Mouse (Mus musculus): ENCODE measurements around the gene Btbd9.

Btbd9 gene

DNA sequence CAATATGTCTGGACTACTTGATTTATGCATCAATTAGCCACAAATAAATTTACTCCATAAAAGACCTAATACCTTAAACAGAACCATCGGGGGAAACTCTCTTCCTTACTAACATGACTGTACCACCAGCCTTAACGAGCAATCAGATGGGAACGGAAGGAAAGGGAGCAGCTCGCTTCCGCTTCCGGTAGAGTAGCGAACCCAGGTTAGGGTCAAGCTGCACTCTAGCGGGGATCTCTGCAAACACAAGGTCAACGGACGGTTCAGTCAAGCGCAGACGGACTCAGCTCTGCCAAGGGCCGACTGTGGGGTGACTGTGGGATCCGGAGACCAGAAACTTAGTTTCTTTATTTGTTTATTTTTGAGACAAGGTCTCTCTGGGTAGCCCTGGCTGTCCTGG, 25.9 kb upstream of the Btbd9 start:
- DNase-seq (ENCODE audit: low spot score in 2 of 2): no peak

GRCm38 (mm10) chr17:30598300-30598699, 22.0 kb upstream of the Btbd9 start:
- DNase-seq (ENCODE audit: low spot score in 2 of 2): no peak

DNA sequence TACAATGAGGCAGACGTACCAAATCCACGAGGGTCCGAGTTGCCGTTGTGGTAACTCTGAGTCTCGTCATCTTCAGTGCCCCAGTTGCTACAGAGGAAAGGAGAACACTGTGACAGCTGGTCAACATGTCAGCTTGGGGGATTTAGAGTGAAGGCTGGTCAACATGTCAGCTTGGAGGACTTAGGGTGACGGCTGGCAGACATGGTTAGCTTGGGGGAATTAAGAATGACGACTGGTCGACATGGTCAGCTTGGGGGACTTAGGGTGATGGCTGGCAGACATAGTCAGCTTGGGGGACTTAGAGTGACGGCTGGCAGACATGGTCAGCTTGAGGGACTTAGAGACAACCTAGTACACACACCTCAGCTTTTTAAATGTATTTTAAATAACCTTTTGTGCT, 21.5 kb upstream of the Btbd9 start:
- DNase-seq (ENCODE audit: low spot score in 2 of 2): no peak

DNA sequence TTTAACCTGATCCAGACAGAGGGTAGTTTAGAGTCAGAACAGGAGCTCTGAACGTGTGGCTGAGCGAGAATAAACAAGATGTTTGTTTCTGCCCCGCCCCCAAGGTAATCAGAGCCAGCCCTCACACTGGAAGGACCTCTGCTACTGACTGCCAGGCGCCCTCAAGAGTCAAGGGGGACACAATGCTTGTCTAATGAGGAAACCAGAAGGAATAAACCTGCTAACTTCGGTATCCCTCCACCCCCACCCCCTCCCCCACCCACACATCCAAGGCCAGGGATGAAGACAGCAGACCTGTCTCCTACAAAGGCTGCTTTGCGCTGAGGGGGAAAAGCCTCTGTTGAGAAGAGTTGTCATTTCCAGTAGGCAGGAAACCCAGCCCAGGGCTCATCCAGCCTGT, 18.6 kb upstream of the Btbd9 start:
- no peak for DNase-seq (ENCODE audit: low spot score in 2 of 2)

DNA sequence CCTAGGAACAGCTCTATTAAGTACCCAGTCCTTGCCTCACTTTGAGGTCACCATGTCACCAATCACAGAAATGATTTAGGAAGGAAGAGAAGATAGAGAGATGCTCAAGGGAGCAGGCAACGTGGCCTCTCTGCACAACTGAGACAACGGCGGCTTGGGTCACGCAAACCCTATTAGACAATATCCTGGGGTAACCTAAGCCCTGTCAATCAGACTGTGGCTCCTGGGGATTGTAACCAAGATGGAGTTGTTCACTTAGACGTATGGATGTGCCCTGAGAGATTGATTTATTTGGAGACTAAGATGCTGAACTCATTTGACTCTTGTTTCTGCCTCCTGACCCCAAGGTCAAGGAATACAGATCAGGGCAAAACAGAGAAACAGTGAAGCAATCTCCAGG, 18.1 kb upstream of the Btbd9 start:
- DNase-seq (ENCODE audit: low spot score in 2 of 2): no peak

DNA sequence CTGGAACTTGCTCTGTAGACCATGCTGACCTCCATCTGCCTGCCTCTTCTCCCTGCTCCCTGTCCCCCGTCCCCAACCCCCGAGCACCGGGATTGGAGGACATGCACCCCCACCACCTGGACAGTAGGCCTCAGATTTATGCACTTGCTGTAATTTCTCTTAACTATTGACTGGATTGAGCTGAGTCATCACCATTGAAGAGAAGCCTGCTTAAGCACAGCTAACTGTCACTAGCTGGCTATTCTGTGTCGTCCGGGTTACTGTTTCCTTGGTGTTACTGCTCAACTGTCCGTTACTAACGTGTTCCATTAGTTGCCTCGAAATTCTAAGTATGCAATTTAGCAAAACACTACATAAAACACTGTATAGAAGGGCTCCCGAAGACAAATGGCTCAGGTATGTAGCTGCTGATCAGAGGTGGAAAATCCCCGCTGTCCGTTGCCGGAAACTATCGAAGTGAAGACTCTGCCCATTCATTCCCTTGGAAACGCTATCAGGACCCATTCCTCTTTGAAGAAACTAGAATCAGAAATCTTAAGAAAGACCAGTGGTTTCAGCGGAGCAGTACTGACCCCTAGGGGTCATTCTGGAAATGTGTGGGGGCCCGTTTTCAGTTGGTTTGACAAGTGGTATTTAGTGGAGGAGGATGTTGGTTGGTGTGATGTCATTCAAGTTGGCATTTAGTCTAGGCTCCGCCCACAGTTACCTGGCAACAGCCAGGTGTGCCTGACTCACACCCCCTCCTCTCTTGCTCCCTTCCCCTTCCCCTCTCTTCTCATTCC, 14.3 kb upstream of the Btbd9 start:
- peak; percentile 75 to 78 for DNase-seq (ENCODE audit: low spot score in 2 of 2)

DNA sequence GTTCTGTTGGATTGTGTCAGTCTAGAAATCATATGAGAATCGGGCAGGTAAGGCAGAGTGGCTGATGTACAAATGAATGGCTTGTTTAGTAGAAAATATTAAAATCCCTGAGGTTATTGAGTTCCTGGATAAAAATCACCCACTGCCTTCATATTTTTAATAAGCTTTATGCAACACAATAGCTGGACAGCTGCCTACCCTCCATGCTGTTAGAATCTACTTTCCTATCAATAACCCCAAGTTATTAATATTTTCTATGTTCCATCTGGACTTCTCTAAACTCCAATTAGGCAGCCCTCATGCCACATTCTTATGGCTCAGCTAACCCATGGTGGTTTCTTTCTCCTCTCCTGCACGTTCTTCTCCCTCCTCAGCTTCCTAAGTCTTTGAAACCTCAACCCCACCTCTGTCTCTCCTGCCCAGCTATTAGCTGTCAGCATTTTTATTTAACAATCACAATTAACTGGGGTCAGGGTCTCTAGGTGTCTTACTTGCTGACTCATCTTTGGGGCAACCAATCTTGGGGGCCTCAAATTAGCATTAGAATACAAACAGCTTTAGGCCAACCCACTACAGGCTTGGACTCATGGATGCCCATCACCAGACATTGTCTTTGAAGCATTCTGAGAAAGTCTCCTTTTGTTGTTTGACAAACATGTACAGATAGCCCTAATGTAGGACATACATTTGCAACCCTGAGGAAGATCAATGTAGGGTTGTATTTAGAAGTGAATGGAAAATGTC, 7.1 kb upstream of the Btbd9 start:
- DNase-seq (ENCODE audit: low spot score in 2 of 2): no peak

- no peak for DNase-seq (ENCODE audit: low spot score in 2 of 2)
Measured at GRCm38 (mm10) chr17:30582313-30582712, 6.0 kb upstream of the Btbd9 start.

DNA sequence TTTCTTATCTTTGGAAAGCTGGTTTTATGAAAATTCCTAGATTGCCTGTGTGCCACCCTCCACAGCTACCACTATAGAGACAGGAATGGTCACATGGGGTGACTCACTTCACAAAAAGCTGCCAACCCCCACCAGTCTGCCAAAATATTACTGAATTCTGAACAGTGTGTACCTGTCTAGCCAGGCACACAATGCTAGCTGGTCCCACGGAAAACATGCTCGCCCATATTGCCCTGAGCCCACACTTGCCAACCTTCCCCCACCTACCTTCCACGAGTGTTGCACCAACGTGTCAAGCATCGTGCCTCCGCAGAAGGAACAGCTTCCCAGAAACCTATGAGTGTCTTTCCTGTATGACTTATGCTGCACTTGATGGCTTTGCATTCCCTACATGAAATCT, 4.9 kb upstream of the Btbd9 start:
- DNase-seq (ENCODE audit: low spot score in 2 of 2): peak; percentile 62 to 72

DNA sequence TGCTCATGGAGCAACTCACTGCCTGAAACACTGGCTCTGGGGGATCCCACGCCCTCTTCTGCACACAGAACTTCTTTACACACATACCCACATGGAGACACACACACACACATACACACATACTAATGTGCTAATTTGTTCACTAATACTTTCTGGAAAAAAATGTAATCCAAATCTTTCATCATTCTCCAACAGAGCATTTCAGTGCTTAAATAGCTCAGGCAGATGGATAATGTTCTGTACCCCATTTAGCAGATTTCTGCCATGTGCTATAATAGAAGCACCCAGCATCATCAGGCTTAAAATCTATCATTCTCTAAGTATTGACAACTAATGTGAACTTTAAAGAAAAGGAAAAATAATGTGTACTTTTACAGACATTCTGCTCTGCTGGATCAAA, 4.5 kb upstream of the Btbd9 start:
- DNase-seq (ENCODE audit: low spot score in 2 of 2): no peak

GRCm38 (mm10) chr17:30576946-30577345, 658 bp upstream of the Btbd9 start:
- peak in 1 of 2 experiments; percentile 28 for DNase-seq (ENCODE audit: low spot score in 2 of 2)

DNA sequence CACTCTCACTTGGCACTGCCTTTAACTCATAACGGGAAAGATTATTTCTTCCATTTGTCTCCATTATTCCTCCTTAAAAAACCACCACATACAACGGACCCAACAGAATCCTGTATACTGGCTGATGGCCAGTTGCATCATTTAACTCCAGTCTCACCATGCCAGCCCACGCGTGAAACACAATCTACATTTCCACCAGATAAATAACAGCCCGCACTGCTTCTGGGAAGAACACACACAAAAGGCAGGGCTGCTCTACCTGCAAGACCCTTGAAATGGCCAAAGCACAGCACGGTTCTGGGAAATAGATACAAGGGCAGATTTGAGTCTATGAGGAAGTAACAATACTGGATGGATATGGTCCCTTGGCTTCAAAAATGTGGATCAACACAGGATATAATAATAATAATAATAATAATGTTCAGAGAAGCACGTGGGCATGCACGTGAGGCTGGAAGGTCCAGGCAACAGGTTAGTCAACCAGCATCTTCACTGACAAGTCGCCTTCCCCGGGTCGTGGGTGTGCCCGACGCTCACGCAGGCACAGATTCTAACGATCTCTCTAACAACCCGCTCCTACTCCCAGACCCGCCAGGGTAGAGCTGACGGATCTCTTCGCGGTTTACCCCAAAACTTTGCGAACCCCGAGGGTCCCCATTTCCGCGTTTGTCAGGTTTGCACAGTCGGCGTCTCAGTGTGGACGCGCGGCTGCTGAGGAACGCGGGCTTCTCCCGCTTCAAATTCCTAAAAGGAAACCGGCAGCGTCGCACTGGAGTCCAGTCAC, 975 bp downstream of the Btbd9 start:
- peak; percentile 67 to 71 for DNase-seq (ENCODE audit: low spot score in 2 of 2)

GRCm38 (mm10) chr17:30574783-30575075, 1.6 kb downstream of the Btbd9 start:
- DNase-seq (ENCODE audit: low spot score in 2 of 2): no peak

DNA sequence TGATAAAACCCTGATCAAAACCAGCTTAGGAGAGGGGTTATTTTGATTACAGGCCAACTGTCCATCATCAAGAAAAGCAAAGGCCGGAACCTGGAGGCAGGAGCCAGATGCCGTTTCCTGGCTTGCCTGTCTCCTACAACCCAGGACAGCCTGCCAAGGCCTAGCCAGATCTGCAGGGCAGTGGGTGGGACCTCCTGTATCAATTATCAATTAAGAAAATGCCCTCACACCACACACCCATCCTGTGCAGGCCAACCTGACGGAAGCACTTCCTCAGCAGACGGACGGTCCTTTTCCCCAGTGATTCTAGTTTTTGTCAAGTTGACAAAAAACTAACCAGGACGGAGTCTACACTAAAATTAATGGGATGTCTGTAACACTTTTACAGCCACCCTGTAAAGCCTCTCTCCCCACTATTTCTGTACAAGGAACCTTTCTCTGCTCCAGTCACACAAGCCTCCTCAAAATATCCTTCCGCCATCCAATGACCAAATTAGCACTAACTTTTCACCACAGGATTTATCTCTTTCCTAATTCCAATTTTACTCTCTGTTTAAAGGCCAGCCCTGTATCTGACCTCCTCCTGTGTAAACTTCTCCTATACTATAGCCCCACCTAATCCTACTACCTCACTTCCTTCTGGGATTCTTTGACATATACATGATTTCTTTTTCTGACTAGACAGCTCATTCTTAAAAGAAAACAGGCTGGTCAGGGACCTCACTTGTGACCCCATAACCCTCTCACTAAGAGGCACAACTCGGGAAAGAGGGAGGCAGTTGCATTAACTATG, 2.1 kb downstream of the Btbd9 start:
- DNase-seq (ENCODE audit: low spot score in 2 of 2): no peak

DNA sequence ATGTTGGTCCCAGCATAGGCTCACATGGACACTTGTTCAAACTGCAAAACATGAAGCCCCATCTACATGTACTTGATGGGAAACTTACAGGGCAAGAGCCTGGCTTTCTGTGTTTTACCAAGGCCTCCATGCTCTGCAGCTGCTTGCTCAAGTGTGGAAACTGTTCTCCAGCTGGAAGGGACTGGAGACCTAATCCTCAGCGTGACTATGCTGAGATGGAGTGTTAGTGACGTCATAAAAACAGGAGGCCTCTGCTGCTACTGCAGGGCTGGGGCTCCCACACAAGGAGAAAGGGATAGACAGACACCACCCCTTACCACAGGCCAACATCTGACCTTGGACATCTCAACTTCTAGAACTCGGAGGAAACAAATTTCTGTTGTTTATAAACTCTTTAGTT, 5.3 kb downstream of the Btbd9 start:
- peak in 1 of 2 experiments; percentile 41 for DNase-seq (ENCODE audit: low spot score in 2 of 2)

DNA sequence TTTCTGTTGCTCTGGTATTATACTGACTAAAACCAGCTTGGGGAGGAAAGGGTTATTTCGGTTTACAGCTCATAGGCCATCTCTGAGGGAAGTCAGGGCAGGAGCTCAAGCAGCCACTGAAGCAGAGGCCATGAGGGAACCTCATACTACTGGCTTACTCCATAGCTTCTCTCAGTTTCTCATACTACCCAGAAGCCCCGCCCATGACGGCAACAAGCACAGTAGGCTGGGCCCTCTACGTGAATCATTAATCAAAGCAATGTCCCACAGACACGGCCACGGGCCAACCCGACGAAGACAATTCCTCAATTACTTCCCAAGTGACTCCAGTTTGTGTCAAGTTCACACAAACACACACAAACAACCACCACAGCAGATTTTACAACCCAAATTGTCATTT, 6.1 kb downstream of the Btbd9 start:
- no peak for DNase-seq (ENCODE audit: low spot score in 2 of 2)

GRCm38 (mm10) chr17:30568473-30568872, 7.8 kb downstream of the Btbd9 start:
- no peak for DNase-seq (ENCODE audit: low spot score in 2 of 2)

- no peak for DNase-seq (ENCODE audit: low spot score in 2 of 2)
Measured at GRCm38 (mm10) chr17:30564971-30565370, 11.3 kb downstream of the Btbd9 start.

GRCm38 (mm10) chr17:30564407-30564806, 11.9 kb downstream of the Btbd9 start:
- DNase-seq (ENCODE audit: low spot score in 2 of 2): no peak

DNA sequence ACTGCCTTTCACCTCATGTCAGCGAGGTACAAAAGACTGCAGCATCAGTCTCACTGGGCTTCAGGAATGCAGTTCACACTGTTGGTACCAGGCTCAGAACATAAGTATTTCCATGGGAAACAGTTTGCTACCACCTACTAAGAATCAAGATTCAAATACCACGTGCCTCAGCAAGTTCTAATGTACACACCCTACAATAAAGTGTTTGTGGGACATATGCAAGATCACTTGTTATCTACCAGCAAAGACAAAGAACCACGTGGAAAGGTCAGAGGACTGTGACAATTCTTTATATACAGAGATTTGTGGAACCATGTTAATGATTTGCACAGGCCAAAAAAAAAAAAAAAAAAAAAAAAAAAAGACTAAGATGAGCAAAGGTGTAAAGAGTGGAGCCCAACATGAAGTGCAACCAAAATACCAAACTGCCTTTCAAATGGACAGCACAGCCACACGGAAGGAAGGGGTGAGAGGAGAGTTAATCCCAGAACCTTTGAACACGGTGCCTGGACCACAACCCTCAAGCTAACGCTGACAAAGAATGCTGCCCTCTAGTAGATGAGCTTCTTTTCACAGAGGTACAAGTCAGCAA, 12.7 kb downstream of the Btbd9 start:
- DNase-seq (ENCODE audit: low spot score in 2 of 2): no peak

DNA sequence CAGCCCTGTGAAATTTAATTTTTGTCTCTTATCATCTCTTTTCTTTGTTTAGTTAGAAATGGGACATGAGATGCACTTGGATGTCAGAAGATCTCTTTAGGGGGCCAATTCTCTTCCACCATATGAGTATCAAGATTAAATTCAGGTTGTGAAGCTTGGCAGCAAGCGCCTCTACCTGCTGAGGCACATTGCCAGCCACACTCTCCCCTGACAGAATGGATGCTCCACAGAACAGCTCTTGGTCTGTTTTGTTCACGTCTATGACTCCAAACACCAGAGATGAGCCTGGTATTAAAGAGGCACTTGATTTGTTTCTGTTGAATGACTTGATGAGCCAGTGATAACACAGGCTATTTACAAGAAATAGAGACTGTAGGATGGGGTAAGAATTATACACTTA, 13.5 kb downstream of the Btbd9 start:
- DNase-seq (ENCODE audit: low spot score in 2 of 2): no peak

- DNase-seq (ENCODE audit: low spot score in 2 of 2): peak; percentile 60 to 70
Measured at GRCm38 (mm10) chr17:30559536-30559935, 16.8 kb downstream of the Btbd9 start.
